Mouse (Mus musculus) spleen, adult 18-20 months (tissue): ENCODE results near the gene Adam12.

Experiments used
- DNase-seq, 2 experiments: peaks; one replicate each; pipeline ENCODE4 v3.0.0; 2022; ENCODE audit warnings: mixed read lengths in 2 of 2

The Adam12 gene

DNA sequence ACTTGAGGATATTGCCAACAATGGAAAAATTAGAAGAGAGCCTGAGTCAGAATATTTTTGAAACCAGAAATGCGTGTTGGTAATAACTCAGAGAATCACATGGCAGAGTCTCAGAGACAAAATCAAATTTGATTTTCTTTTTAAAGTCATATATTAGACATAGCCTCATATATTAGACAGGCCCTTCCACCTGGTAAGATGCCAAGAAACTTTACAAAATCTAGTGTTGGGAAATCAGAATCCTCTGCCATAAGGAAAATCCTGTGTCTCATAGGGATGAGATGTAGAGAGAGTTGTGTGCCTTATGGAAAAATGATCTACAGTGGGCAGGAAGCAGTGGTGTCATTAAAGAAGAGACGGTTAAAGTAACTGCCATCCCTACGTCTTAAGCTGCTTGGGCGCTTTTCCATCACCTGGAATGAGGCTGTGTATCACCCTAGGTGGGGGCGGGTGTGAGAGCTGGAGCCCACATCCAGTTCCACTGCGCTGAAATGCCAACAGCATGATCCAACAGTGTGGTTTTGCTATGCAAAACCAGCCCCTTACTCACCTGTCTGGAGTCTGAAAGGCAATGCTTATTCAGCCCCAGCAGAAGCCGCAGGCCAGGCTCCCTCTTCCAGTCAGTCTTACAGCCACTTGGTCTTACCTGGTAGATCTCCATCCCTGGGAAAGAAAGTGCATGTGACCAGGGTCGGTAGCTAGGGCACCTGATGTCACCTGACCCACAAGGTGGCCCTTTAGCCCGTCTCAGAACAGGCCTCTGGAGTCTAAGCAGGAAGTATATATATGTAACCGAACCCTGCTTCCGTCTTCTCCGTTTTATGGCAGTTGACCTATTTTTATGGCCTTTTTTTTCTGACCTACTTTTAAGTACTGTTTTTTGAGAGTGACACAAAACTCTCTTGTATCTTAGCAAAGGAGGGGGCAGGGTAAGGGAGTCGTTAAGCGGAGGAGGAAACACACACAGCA is at the start of gene Adam12:
Gene Adam12 (minus strand): TSS at position 769 of the 969 bp plus-strand sequence.
- no peak for DNase-seq

DNA sequence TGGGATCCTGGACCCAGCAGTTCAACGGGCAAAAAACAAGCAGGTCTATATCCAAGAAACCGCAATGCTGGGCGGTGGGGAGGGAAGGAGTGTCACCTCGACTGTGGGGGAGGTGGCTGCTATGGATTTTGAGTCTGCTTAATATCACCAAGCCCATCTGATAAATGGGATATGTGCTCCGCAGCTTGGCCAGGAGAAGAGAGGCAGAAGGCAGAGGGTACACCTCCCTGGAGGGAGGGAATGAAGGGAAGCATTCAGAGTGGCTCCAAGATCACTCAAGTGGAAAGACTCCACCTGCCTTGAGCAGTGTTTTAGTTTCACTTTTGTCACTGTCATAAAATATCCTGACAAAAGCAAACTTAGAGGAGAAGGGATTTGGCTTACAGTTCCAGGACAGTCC is 41.0 kb upstream of the Adam12 start:
- no peak for DNase-seq

- DNase-seq: no peak
Measured at GRCm38 (mm10) chr7:134272421-134272820, 40.5 kb upstream of the Adam12 start.

DNA sequence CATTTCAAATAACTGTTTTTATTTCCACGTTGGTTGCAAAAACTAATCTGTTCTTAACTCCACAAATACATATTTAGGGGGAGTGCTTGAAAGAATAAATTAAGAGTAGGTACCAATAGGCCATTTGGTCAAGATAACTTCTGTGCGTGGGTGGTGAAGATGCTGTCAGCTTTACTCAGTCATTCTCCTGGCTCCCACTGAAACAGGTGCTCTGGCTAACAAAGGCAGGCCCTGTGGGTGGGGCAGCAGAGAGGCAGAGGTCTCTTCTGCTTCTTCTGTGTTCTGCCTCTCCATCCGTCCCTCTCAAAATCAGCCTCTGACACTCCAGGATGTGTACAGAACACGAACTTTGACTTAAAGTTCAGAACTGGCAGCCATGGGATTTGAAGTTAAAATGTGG is 33.8 kb upstream of the Adam12 start:
- DNase-seq: no peak

DNA sequence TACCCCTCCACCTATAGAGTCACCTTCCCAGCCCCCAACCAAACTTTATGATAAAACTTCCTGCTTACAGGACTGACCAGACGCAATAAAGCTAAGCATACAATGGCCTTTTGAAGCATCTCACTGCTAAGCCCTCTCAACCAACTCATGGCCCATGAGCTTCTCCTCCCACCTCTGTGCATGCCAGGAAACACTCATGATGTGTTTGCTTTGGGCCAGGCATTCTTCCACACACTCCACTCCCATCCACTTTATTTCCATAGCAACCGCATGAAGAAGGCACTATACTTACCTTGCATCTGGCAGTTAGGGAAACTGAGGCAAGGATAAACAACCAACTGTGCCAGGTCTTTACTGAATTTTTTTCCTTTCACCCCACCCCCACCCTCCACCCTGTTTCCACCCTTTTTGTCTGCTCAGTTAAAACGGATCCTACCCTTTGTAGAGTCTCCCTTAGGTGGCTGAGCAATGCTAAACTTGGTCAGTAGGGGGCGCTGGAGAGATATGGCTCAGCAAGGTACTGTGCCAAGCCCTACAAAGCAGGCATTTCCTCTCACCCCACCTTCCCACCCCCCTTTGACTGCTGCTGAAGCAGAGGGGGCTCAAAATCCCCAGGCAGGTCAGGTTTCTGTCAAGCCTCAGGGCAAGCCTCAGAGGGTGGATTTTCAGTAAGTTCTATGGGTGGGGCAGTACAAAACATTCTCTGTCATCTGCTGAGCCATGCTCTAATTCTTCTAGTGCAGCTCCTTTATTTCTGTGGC is 31.4 kb upstream of the Adam12 start:
- DNase-seq: peak in 1 of 2 experiments; percentile 19

GRCm38 (mm10) chr7:134261003-134261701 is 29.2 kb upstream of the Adam12 start:
- DNase-seq: no peak

DNA sequence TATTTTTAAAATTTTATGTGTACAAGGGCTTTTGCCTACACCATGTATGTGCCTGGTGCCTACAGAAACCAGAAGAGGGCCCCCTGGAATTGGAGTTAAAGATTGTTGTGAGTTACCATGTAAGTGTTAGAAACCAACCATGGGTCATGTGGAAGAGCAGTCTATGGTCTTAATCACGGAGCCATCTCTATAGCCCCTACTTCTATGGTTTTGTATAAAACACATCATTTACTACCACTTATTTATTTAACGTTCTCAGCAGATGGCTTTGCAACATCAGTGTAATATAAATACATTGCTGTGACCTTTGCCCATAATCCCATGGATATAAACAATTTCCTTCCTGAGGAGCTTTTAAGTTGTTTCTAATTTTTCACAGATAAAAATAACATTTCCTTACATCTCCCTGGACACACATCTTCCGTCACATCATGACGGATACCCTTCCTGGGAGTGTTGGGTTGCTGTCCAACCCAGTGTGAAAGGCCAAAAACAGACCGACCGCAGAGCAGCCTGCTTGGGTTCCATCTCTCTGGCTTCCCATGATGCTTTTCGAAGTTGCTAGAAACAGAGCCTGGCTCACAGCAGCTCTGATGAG is 18.4 kb upstream of the Adam12 start:
- DNase-seq: no peak

DNA sequence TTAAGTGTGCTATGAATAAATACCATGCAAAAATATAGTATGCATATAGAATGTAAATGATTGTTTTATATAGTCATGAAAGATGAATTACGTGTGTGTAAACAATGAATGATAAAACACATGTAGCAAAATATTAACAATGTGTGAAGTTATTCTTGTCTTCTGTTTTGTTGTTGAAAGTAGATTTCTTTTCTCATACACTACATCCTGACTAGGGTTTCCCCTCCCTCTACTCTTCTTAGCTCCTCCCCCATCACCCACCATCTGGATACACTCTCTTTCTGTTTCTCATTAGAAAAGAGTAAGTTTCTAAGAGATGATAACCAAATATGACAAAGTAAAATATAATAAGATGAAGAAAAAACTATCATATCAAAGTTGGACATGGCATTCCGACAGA is 16.1 kb upstream of the Adam12 start:
- DNase-seq: no peak

DNA sequence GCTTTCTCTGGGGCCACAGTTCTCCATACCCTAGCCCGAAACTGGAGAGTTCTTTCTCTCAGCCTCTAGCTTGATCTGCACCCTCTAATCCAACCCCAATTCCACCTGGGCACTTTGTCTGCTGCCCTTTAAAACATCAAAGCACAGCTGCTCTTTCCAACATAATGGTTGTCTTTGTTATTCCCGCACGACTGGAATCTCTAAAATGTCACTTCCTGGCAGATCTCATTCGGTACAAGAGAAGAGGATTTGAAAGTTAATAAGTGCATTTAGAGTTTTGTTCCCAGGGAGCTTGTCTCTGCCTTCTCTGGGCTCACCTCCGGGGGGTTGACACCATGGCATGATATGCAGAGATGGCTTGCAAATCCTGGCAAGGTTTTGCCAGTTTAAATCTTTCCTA is 14.7 kb upstream of the Adam12 start:
- no peak for DNase-seq

- DNase-seq: no peak
Measured at GRCm38 (mm10) chr7:134242773-134243172, 10.8 kb upstream of the Adam12 start.

DNA sequence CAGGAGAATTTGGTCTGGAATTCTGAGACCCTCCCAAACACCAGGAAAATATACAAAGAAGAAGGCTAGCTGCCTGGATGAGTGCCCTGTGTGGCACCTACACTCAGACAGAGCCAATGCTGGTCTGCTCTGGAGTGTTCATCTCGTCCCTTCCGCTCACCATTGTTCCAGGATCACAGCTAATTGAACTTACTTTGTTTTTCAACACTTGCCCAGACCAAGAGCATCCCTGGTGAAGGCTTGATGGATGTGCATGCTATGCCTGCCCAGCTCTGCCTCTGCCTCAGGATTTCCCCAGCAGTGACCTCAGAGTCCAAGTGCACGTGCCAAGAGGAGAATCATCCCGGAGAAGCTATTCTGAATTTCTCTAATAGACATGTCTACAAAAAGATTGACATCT is 9.3 kb upstream of the Adam12 start:
- DNase-seq: no peak

- DNase-seq: no peak
Measured at GRCm38 (mm10) chr7:134240579-134240978, 8.6 kb upstream of the Adam12 start.

GRCm38 (mm10) chr7:134238863-134239262 is 6.9 kb upstream of the Adam12 start:
- no peak for DNase-seq

DNA sequence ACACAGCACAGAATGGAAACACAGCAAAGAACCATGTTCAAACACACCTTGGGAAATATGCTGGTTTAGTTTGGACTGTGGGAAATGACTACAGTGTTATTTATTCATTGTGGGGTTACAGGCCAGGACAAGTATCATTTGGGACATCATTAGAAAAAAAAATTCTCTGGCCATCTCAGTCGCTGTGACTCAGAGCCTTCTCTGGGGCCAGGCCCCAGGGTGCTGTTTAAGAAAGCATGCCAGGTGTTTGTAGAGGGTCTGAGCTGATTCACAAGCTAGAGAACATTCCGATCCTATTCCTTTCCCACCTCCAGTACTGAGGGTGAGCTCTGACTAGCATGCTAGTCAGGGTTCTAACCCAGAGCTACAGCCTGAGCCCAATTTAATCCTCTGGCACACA is 5.4 kb upstream of the Adam12 start:
- DNase-seq: no peak

GRCm38 (mm10) chr7:134236727-134237126 is 4.8 kb upstream of the Adam12 start:
- no peak for DNase-seq

DNA sequence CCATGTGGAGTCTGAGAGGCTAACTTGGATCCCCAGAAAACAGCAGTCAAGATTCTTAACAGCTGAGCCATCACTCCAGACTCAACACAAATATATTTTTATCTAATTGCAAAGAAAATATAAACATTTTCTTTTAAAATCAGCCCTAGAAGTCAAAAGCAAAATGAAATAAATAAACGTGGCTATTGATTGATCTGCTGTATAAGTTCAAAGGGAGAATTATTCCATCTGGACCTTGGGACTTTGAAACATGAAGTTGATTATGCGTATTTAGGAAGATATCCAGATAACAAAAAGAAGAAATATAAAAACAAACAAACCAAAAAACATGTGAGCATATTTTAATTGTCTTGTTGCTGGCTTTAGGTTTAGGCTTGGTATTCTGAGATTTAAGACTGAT is 3.6 kb upstream of the Adam12 start:
- DNase-seq: no peak

DNA sequence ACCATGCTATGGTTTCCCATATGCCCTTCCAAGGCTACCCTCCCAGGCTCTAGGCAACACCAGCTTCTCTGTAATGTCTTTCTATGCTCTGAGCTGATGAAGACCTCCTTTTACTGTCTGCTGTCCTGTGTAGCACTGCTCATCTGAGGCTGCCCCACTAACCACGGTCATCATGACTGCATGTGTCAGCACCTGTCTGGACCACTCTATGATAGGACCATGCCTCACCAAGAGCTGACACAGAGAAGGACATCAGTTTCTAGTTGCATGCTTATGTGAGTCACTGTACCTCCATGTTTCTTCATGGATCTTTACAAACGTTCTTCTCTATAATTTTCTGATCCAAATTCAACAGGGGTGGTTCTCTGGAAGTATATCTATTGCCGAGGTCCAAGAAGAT is 1.2 kb downstream of the Adam12 start:
- DNase-seq: no peak

- DNase-seq: no peak
Measured at GRCm38 (mm10) chr7:134229899-134230298, 2.0 kb downstream of the Adam12 start.

DNA sequence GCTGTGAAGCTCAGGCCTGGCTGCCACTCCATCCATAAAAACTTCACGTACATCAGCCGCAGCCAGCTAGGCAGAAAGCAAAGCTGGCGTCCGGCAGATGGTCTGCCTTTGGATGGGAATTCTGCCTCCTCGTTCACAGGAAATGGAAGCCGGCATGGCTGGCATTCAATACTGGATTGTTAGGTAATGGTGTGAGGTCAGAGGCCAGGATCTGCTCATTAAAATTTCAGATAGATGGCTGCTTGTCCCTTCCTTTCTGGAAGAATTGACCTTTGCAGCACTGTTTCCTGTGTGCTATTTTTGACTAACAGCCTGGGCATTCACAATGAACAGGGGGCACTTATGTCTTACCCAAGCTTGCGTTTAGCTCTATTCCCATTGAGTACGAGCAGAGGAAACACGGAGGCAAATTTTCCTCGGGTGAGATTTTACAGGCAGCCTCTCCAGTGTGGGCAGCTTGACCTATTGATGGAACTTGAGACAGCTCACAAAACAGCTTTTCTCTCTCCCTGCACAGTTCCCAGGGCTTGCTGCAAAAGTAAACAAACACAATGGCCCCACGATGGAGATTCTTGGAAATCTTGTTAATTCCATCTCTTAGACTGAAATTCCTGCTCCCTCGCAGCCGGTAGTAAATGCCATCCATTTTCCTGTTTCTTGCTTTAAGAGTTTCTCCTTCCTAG is 4.0 kb downstream of the Adam12 start:
- DNase-seq: no peak

DNA sequence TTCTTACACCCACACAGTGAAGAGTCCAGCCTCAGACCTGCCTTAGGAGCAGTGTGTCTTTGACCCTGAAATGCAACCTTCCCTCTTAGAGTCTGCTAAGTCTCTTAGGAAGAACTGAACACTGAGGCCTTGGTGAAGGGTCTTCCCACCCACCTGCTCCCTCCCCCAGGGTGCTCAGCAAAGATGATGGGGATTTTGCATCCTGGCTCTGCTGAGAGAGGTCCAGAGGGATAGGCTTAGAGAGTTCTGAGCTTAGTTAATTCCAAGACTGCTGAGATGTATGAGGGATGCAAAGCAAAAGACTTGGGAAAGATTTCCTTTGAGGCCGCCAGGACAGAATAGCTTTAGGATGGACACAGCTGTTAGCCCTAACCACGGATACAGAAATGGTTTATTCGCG is 4.8 kb downstream of the Adam12 start:
- DNase-seq: no peak

GRCm38 (mm10) chr7:134226231-134226630 is 5.7 kb downstream of the Adam12 start:
- no peak for DNase-seq
